Mouse (Mus musculus): ENCODE measurements around the gene Gm10985. TPM values are rescaled to one million over a fixed set of nuclear protein-coding genes. Genes with fewer than 3 reads are reported as not detected.

Gene Gm10985
- not detected in 2 replicates for polyA plus RNA-seq (2015; fragmentation: Nextera tagmentation; extraction: Ambion mirVana)

- H3K4me3 ChIP-seq (ENCODE audit: low read depth, low read length) = no peak within 1 kb of the TSS
- no peak within 1 kb of the TSS for H3K4me2 ChIP-seq (replicated peaks; ENCODE audit: low read depth)
- no peaks in the 10 kb centered on the region for H3K27me3 ChIP-seq (replicated peaks; ENCODE audit: control insufficient read depth, insufficient read depth, low read length)
- 86% methylated on average over 2 of the region's 2 CpGs for WGBS
- H3K36me3 ChIP-seq (ENCODE audit: control insufficient read depth, insufficient read depth) = no peaks in the 10 kb centered on the region
- no peaks in the 10 kb centered on the region for H3K4me1 ChIP-seq (replicated peaks; ENCODE audit: control insufficient read depth, insufficient read depth, low read length)
- no peaks in the 10 kb centered on the region for H3K9me3 ChIP-seq (ENCODE audit: control insufficient read depth)
- H3K27ac ChIP-seq (ENCODE audit: low read depth, low read length) = no peak within 1 kb of the TSS
- no peak within 1 kb of the TSS for H3K9ac ChIP-seq (ENCODE audit: low read depth, low read length)
- TF ChIP-seq CTCF (IDR thresholded peaks at IDR 0.05; ENCODE audit: low read depth) = no peak
- no peak for ATAC-seq
Observed at GRCm38 (mm10) chr3:53844786-53845185, at the start of gene Gm10985. Gm10985 (plus strand) TSS chr3:53845086.

- Histone ChIP-seq H3K27me3 (replicated peaks; ENCODE audit: control insufficient read depth, insufficient read depth, low read length) (no peaks in the 10 kb centered on the region), H3K36me3 (ENCODE audit: control insufficient read depth, insufficient read depth) (no peaks in the 10 kb centered on the region), H3K9ac (ENCODE audit: low read depth, low read length) (no peak overlapping the region), H3K9me3 (ENCODE audit: control insufficient read depth) (no peaks in the 10 kb centered on the region), H3K27ac (ENCODE audit: low read depth, low read length) (no peak overlapping the region), H3K4me3 (ENCODE audit: low read depth, low read length) (no peak overlapping the region), H3K4me1 (replicated peaks; ENCODE audit: control insufficient read depth, insufficient read depth, low read length) (no peaks in the 10 kb centered on the region), H3K4me2 (replicated peaks; ENCODE audit: low read depth) (no peak overlapping the region)
- no peak for TF ChIP-seq CTCF (IDR thresholded peaks at IDR 0.05; ENCODE audit: low read depth)
- WGBS = 96% methylated on average over 1 of the region's 1 CpGs
- no peak for ATAC-seq
Observed at GRCm38 (mm10) chr3:53796933-53797332, 48.0 kb upstream of the Gm10985 start.

GRCm38 (mm10) chr3:53799671-53800070 is 45.2 kb upstream of the Gm10985 start:
- H3K36me3 ChIP-seq (ENCODE audit: control insufficient read depth, insufficient read depth) = no peaks in the 10 kb centered on the region
- no peaks in the 10 kb centered on the region for H3K4me1 ChIP-seq (replicated peaks; ENCODE audit: control insufficient read depth, insufficient read depth, low read length)
- H3K27ac ChIP-seq (ENCODE audit: low read depth, low read length) = no peak overlapping the region
- no peak for ATAC-seq
- 67% methylated on average over 2 of the region's 2 CpGs for WGBS
- no peaks in the 10 kb centered on the region for H3K27me3 ChIP-seq (replicated peaks; ENCODE audit: control insufficient read depth, insufficient read depth, low read length)
- no peak for TF ChIP-seq CTCF (IDR thresholded peaks at IDR 0.05; ENCODE audit: low read depth)
- H3K4me2 ChIP-seq (replicated peaks; ENCODE audit: low read depth) = no peak overlapping the region
- no peak overlapping the region for H3K4me3 ChIP-seq (ENCODE audit: low read depth, low read length)
- no peaks in the 10 kb centered on the region for H3K9me3 ChIP-seq (ENCODE audit: control insufficient read depth)
- H3K9ac ChIP-seq (ENCODE audit: low read depth, low read length) = no peak overlapping the region

- H3K9ac ChIP-seq (ENCODE audit: low read depth, low read length) = no peak overlapping the region
- ATAC-seq = no peak
- no peak overlapping the region for H3K4me2 ChIP-seq (replicated peaks; ENCODE audit: low read depth)
- no peak for TF ChIP-seq CTCF (IDR thresholded peaks at IDR 0.05; ENCODE audit: low read depth)
- no peaks in the 10 kb centered on the region for H3K4me1 ChIP-seq (replicated peaks; ENCODE audit: control insufficient read depth, insufficient read depth, low read length)
- H3K27me3 ChIP-seq (replicated peaks; ENCODE audit: control insufficient read depth, insufficient read depth, low read length) = no peaks in the 10 kb centered on the region
- WGBS = 53% methylated on average over 7 of the region's 7 CpGs
- H3K9me3 ChIP-seq (ENCODE audit: control insufficient read depth) = no peaks in the 10 kb centered on the region
- H3K4me3 ChIP-seq (ENCODE audit: low read depth, low read length) = no peak overlapping the region
- no peak overlapping the region for H3K27ac ChIP-seq (ENCODE audit: low read depth, low read length)
- H3K36me3 ChIP-seq (ENCODE audit: control insufficient read depth, insufficient read depth) = no peaks in the 10 kb centered on the region
Observed at GRCm38 (mm10) chr3:53813421-53813977, 31.4 kb upstream of the Gm10985 start.

GRCm38 (mm10) chr3:53834238-53834637 is 10.6 kb upstream of the Gm10985 start:
- TF ChIP-seq CTCF (IDR thresholded peaks at IDR 0.05; ENCODE audit: low read depth) = no peak
- Histone ChIP-seq H3K9me3 (ENCODE audit: control insufficient read depth) (no peaks in the 10 kb centered on the region), H3K4me2 (replicated peaks; ENCODE audit: low read depth) (no peak overlapping the region), H3K36me3 (ENCODE audit: control insufficient read depth, insufficient read depth) (no peaks in the 10 kb centered on the region), H3K27ac (ENCODE audit: low read depth, low read length) (no peak overlapping the region), H3K4me1 (replicated peaks; ENCODE audit: control insufficient read depth, insufficient read depth, low read length) (no peaks in the 10 kb centered on the region), H3K9ac (ENCODE audit: low read depth, low read length) (no peak overlapping the region), H3K4me3 (ENCODE audit: low read depth, low read length) (no peak overlapping the region), H3K27me3 (replicated peaks; ENCODE audit: control insufficient read depth, insufficient read depth, low read length) (no peaks in the 10 kb centered on the region)
- 75% methylated on average over 2 of the region's 2 CpGs for WGBS
- no peak for ATAC-seq

GRCm38 (mm10) chr3:53846206-53846928 is 1.5 kb downstream of the Gm10985 start:
- Histone ChIP-seq H3K9me3 (ENCODE audit: control insufficient read depth) (no peaks in the 10 kb centered on the region), H3K27ac (ENCODE audit: low read depth, low read length) (no peak overlapping the region), H3K4me3 (ENCODE audit: low read depth, low read length) (no peak overlapping the region), H3K4me1 (replicated peaks; ENCODE audit: control insufficient read depth, insufficient read depth, low read length) (no peaks in the 10 kb centered on the region), H3K36me3 (ENCODE audit: control insufficient read depth, insufficient read depth) (no peaks in the 10 kb centered on the region), H3K4me2 (replicated peaks; ENCODE audit: low read depth) (no peak overlapping the region), H3K27me3 (replicated peaks; ENCODE audit: control insufficient read depth, insufficient read depth, low read length) (no peaks in the 10 kb centered on the region), H3K9ac (ENCODE audit: low read depth, low read length) (no peak overlapping the region)
- no peak for ATAC-seq
- 47% methylated on average over 7 of the region's 7 CpGs for WGBS
- no peak for TF ChIP-seq CTCF (IDR thresholded peaks at IDR 0.05; ENCODE audit: low read depth)
